Mouse (Mus musculus): ENCODE data around the gene Ifnar2. TPM values are rescaled to one million over a fixed set of nuclear protein-coding genes. Genes with fewer than 3 reads are reported as not detected.

Ifnar2 gene
- polyA plus RNA-seq, 1 experiment from 2014 or later, result 41.6 TPM

DNA sequence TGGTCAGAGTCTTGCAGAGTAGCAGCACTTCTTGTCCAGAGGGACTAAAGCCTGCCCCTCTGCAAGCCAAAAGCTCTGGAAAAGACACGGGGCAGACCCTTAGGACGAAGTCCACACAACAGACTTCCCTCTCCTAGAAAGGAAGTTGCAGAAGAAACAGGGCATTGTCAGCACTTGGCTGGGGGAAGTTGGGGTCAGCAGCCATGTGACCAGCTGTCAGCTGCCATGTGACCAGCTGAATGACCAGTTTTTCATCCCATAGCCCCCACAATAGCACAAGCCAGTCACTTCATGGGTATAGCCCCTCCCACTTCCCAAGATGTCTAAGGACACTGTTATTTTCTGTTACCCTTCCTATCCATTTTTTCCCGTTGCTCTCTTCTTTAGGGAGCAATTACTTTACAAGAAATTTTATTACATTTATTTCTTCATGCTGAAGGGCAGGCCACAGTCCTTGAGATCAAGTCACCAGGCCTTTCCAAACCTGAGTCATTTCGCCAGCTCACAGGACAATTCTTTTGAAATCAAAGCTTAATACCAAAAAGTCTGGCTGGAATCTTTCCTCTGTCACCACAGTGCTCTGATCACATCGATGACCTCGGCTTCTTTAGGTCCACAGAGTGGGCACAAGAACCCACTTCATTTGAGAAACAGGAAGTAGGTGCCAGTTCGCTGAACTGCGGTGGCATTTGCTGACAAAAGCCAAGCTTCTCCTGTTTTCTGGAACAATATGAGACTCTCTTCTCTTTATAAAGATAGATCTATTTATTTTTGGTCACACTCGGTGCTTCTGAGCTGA, 43.0 kb downstream of the Ifnar2 start:
- no peak for ATAC-seq (replicated peaks)
- H3K36me3 ChIP-seq, result no peaks in the 10 kb centered on the region
- H3K4me3 ChIP-seq, result no peak overlapping the region
- no peaks in the 10 kb centered on the region for H3K9me3 ChIP-seq
- 89% methylated on average over 9 of the region's 9 CpGs for WGBS
- no peak overlapping the region for H3K9ac ChIP-seq (replicated peaks)
- H3K27me3 ChIP-seq, result no peaks in the 10 kb centered on the region
- H3K4me2 ChIP-seq (replicated peaks), result no peak overlapping the region
- no peaks in the 10 kb centered on the region for H3K4me1 ChIP-seq
- H3K27ac ChIP-seq (replicated peaks), result no peak overlapping the region

GRCm38 (mm10) chr16:91416357-91416756, 43.8 kb downstream of the Ifnar2 start:
- Histone ChIP-seq H3K27me3 (no peaks in the 10 kb centered on the region), H3K9me3 (no peaks in the 10 kb centered on the region), H3K27ac (replicated peaks) (no peak overlapping the region), H3K4me2 (replicated peaks) (no peak overlapping the region), H3K4me3 (no peak overlapping the region), H3K4me1 (no peaks in the 10 kb centered on the region), H3K36me3 (no peaks in the 10 kb centered on the region), H3K9ac (replicated peaks) (no peak overlapping the region)
- WGBS, result 97% methylated on average over 6 of the region's 6 CpGs
- no peak for ATAC-seq (replicated peaks)

DNA sequence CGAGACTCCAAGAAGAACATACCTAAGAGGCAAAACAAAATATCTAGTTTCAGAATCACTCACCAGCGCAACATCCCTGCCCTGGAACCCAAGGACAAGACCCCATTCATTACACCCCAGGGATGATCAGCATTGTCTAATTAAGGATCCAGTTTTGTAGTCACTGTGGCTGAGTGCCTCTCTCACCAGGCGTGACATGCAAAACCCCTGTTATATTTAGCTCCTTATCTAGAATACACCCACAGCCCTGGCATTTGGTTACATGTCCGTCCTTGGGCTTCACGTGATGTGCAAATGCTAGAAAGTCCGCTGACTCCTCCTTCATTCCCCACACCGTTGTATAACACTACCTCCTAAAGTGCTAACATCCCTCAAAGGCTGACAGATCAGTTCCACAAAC, 44.4 kb downstream of the Ifnar2 start:
- Histone ChIP-seq H3K27me3 (no peaks in the 10 kb centered on the region), H3K27ac (replicated peaks) (no peak overlapping the region), H3K9me3 (no peaks in the 10 kb centered on the region), H3K36me3 (no peaks in the 10 kb centered on the region), H3K4me1 (no peaks in the 10 kb centered on the region), H3K9ac (replicated peaks) (no peak overlapping the region), H3K4me2 (replicated peaks) (no peak overlapping the region), H3K4me3 (no peak overlapping the region)
- ATAC-seq (replicated peaks), result no peak
- WGBS, result 88% methylated on average over 7 of the region's 7 CpGs

DNA sequence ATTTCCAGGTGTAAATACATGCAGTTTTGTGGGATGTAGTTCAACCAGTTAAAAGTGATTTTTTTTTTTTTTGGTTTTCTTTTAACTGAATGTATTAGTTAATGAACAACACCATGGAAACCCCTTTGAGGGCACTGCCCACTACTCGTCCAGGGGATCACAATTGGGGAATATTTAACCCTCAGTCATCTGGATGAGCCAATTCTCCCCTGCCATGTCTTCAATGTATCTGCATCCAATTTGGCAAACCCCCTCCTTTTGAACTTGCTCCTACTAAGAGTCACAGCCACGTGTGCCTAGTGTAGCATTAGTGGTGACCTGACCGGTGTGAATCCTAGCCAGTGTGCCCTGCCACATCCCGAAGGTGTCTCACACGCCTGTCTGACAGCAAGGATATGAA, 45.9 kb downstream of the Ifnar2 start:
- H3K36me3 ChIP-seq, result no peaks in the 10 kb centered on the region
- no peaks in the 10 kb centered on the region for H3K4me1 ChIP-seq
- no peak overlapping the region for H3K4me2 ChIP-seq (replicated peaks)
- no peak overlapping the region for H3K9ac ChIP-seq (replicated peaks)
- no peaks in the 10 kb centered on the region for H3K27me3 ChIP-seq
- H3K4me3 ChIP-seq, result no peak overlapping the region
- 71% methylated on average over 5 of the region's 5 CpGs for WGBS
- ATAC-seq (replicated peaks), result no peak
- H3K9me3 ChIP-seq, result no peaks in the 10 kb centered on the region
- H3K27ac ChIP-seq (replicated peaks), result no peak overlapping the region

GRCm38 (mm10) chr16:91425816-91426215, 53.2 kb downstream of the Ifnar2 start:
- H3K27ac ChIP-seq (replicated peaks), result no peak overlapping the region
- H3K4me1 ChIP-seq, result no peaks in the 10 kb centered on the region
- H3K9ac ChIP-seq (replicated peaks), result no peak overlapping the region
- no peaks in the 10 kb centered on the region for H3K27me3 ChIP-seq
- no peak overlapping the region for H3K4me2 ChIP-seq (replicated peaks)
- no peak for ATAC-seq (replicated peaks)
- H3K9me3 ChIP-seq, result no peaks in the 10 kb centered on the region
- H3K4me3 ChIP-seq, result no peak overlapping the region
- H3K36me3 ChIP-seq, result no peaks in the 10 kb centered on the region
- WGBS, result 94% methylated on average over 6 of the region's 6 CpGs

DNA sequence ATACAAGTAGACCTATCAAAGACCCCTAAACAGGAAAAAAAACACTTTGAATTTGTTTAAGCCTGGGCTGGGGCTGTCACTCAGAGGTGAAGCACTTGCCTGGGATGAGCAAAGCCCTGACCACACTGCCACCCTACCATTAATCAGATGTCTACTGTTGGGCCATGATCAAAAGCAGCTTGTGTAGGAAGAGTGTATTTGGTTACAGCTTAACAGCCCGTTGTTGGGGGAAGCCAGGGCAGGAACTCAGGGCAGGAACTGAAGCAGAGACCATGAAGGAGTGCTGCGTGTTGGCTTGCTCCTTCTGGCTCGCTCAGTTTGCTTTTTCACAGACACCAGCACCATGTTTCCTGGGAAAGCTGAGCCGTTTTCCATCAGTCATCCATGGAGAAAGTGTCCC, 54.0 kb downstream of the Ifnar2 start:
- H3K4me2 ChIP-seq (replicated peaks), result no peak overlapping the region
- no peaks in the 10 kb centered on the region for H3K9me3 ChIP-seq
- H3K4me1 ChIP-seq, result no peaks in the 10 kb centered on the region
- H3K27ac ChIP-seq (replicated peaks), result no peak overlapping the region
- ATAC-seq (replicated peaks), result no peak
- no peaks in the 10 kb centered on the region for H3K27me3 ChIP-seq
- H3K36me3 ChIP-seq, result no peaks in the 10 kb centered on the region
- no peak overlapping the region for H3K9ac ChIP-seq (replicated peaks)
- no peak overlapping the region for H3K4me3 ChIP-seq
- WGBS, result 86% methylated on average over 4 of the region's 4 CpGs

DNA sequence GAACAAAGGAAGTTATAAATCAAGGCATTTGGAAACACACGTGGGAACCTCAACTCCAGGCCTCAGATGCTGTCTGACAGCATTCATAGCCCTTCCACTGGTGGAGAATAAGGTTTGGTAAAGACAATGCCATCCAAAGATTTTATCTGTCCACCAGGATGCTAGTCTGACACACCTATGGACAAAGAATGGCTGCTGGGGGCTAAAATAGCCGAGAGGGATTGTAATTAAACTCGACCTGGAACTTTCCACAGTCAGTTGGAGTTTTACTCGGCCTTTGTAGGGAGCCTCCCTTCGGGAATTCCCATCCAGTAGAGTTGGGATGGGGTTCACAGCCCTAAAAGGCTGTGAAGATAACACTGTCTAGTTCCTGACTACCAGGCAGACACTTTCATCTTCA, 54.9 kb downstream of the Ifnar2 start:
- 84% methylated on average over 5 of the region's 5 CpGs for WGBS
- Histone ChIP-seq H3K36me3 (no peaks in the 10 kb centered on the region), H3K4me1 (no peaks in the 10 kb centered on the region), H3K9me3 (no peaks in the 10 kb centered on the region), H3K4me2 (replicated peaks) (no peak overlapping the region), H3K27ac (replicated peaks) (no peak overlapping the region), H3K27me3 (no peaks in the 10 kb centered on the region), H3K9ac (replicated peaks) (no peak overlapping the region), H3K4me3 (no peak overlapping the region)
- no peak for ATAC-seq (replicated peaks)

DNA sequence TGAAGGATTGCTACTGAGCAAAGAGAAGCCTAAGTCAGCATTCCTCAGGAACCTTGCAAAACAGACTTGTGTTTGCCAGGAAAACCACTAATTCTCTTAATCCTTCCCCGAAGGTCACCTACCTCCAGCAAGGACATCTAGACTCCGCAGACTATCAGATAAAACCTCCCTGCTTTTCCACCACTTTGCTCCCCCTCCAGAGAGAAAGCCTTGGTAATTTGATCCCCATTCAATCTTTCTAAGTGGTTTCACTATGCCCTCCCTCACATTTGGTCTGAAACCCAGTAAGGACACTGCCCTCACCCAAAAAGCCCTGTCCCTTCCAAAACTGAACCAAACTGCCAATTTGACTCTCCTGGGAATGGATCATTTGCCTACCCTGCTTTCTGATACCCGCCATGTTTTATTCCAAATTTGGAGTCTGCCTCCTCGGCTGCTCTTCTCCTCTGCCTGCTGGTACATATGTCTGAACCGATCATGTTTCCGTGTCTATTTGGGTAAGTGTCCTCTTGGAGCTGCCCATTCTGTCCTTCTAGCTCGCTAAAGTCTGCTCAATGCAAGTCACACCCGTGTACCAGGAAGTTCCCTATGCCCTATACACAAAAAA, 55.8 kb downstream of the Ifnar2 start:
- no peaks in the 10 kb centered on the region for H3K4me1 ChIP-seq
- no peak overlapping the region for H3K27ac ChIP-seq (replicated peaks)
- no peaks in the 10 kb centered on the region for H3K36me3 ChIP-seq
- no peaks in the 10 kb centered on the region for H3K27me3 ChIP-seq
- H3K9me3 ChIP-seq, result no peaks in the 10 kb centered on the region
- no peak for ATAC-seq (replicated peaks)
- no peak overlapping the region for H3K4me2 ChIP-seq (replicated peaks)
- whole genome bisulfite sequencing, result 84% methylated on average over 8 of the region's 8 CpGs
- no peak overlapping the region for H3K4me3 ChIP-seq
- no peak overlapping the region for H3K9ac ChIP-seq (replicated peaks)

DNA sequence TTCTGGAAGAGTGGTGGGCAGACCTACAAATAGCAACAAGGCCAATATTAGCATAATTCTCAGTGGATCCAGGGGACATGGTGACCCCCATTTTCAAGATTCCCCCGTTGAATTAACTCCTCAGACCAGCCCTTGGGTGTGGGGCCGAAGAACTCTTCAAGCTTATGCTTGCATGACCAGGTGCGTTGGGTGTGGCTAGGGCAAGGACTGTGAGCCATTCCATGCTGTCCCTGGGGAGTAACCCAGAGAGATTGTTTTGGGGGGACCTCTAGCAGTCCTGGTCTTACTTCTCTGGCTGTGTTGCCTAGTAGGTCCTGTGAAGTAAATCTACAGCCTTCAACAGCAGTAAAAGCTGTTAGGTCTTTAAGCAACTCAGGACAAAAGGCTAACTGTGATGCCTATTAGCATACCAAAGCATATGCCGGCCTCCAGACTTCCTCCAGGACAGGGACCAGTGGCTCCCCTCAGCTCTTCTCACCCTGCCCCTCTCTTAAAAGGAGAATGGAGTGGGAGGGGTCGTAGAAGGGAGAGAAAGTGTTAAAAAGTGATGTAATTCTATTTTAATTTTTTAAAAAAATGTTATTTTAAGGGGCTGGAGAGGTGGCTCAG, 60.2 kb downstream of the Ifnar2 start:
- Histone ChIP-seq H3K9me3 (no peaks in the 10 kb centered on the region), H3K4me3 (no peak overlapping the region), H3K4me1 (no peaks in the 10 kb centered on the region), H3K27me3 (no peaks in the 10 kb centered on the region), H3K9ac (replicated peaks) (no peak overlapping the region), H3K4me2 (replicated peaks) (no peak overlapping the region), H3K27ac (replicated peaks) (no peak overlapping the region), H3K36me3 (no peaks in the 10 kb centered on the region)
- ATAC-seq (replicated peaks), result no peak
- WGBS, result 36% methylated on average over 5 of the region's 5 CpGs

- 66% methylated on average over 8 of the region's 8 CpGs for WGBS
- H3K9me3 ChIP-seq, result no peaks in the 10 kb centered on the region
- ATAC-seq (replicated peaks), result no peak
Measured at GRCm38 (mm10) chr16:91433329-91433933, 60.8 kb downstream of the Ifnar2 start.

DNA sequence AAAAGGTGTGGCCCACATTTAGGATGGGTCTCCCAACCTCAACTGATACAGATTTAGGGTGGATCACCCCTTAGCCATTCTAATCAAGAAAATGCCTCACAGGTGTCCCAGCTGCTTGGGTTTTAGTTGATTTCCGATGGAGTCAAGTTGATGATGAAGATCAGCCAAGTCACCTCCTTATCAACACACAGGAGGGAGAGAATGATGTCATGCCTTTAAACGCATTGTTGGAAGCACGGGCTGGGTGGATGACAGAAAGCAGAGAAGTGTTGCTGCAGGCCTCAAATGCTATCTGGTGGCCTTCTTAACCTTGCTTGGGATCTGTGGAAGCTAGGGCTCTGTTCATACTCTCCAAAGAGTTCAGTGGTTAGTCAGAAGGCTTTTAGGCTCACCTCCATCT, 61.5 kb downstream of the Ifnar2 start:
- H3K4me3 ChIP-seq, result no peak overlapping the region
- no peak overlapping the region for H3K4me2 ChIP-seq (replicated peaks)
- H3K27me3 ChIP-seq, result no peaks in the 10 kb centered on the region
- WGBS, result 92% methylated on average over 3 of the region's 3 CpGs
- H3K9ac ChIP-seq (replicated peaks), result no peak overlapping the region
- H3K36me3 ChIP-seq, result no peaks in the 10 kb centered on the region
- H3K9me3 ChIP-seq, result no peaks in the 10 kb centered on the region
- no peak overlapping the region for H3K27ac ChIP-seq (replicated peaks)
- no peaks in the 10 kb centered on the region for H3K4me1 ChIP-seq
- ATAC-seq (replicated peaks), result no peak

More at GRCm38 (mm10) chr16:91433329-91433933, 60.8 kb downstream of the Ifnar2 start:
- Histone ChIP-seq H3K4me2 (replicated peaks) (no peak overlapping the region), H3K27me3 (no peaks in the 10 kb centered on the region), H3K36me3 (no peaks in the 10 kb centered on the region), H3K4me1 (no peaks in the 10 kb centered on the region), H3K27ac (replicated peaks) (no peak overlapping the region), H3K4me3 (no peak overlapping the region), H3K9ac (replicated peaks) (no peak overlapping the region)

DNA sequence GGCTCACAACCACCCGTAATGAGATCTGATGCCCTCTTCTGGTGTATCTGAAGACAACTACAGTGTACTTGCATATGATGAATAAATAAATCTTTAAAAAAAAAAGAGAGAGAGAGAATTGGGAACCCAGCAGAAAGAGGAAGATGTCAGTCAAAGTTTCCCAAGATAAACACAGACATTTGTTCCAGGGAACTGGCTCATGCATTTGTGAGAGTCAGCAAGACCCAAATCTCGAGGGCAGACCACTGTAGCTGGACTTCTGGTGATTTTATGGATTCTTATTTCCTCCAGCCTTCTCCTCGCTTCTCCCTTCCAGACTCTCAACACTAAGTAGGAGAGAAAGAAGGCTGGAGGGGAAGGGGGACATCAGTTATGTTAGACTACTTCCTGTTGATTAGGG, 65.5 kb downstream of the Ifnar2 start:
- no peaks in the 10 kb centered on the region for H3K9me3 ChIP-seq
- no peak for ATAC-seq (replicated peaks)
- no peak overlapping the region for H3K27ac ChIP-seq (replicated peaks)
- H3K4me3 ChIP-seq, result no peak overlapping the region
- no peak overlapping the region for H3K9ac ChIP-seq (replicated peaks)
- WGBS, result 77% methylated on average over 3 of the region's 3 CpGs
- no peak overlapping the region for H3K4me2 ChIP-seq (replicated peaks)
- no peaks in the 10 kb centered on the region for H3K36me3 ChIP-seq
- no peaks in the 10 kb centered on the region for H3K4me1 ChIP-seq
- no peaks in the 10 kb centered on the region for H3K27me3 ChIP-seq
